Mouse (Mus musculus): ENCODE data around the gene Fam47e. TPM values are rescaled to one million over a fixed set of nuclear protein-coding genes. Genes with fewer than 3 reads are reported as not detected.

The Fam47e gene
- polyA plus RNA-seq, 1 experiment from 2014 or later, result 9.4 TPM

- under 1% methylated on average over 68 of the region's 69 CpGs for WGBS
- peak within 1 kb of the TSS; percentile 95 for H3K4me2 ChIP-seq (replicated peaks)
- 0 out of 2 replicates have a peak within 1 kb of the TSS, but pooled peaks have one; percentile 28 for H3K27ac ChIP-seq (replicated peaks)
Observed at GRCm38 (mm10) chr5:92602691-92603690, 48.1 kb downstream of the Fam47e start, which contains the start of gene Stbd1. Gene Stbd1, plus strand, starts transcription at chr5:92603041.

GRCm38 (mm10) chr5:92604452-92605247 lies 49.8 kb downstream of the Fam47e start:
- whole genome bisulfite sequencing, result 69% methylated on average over 10 of the region's 10 CpGs
- H3K27me3 ChIP-seq, result no peaks in the 10 kb centered on the region
- no peaks in the 10 kb centered on the region for H3K36me3 ChIP-seq
- H3K4me3 ChIP-seq (replicated peaks), result no peak overlapping the region
- no peaks in the 10 kb centered on the region for H3K9me3 ChIP-seq (replicated peaks)
- ATAC-seq (ENCODE audit: insufficient number of reproducible peaks, low FRiP score, low TSS enrichment, low read depth), result no peak
- H3K4me2 ChIP-seq (replicated peaks), result no peak overlapping the region
- H3K27ac ChIP-seq (replicated peaks), result no peak overlapping the region
- no peak overlapping the region for H3K9ac ChIP-seq
- H3K4me1 ChIP-seq, result peaks cover 11% of the 10 kb centered on the region

More at GRCm38 (mm10) chr5:92602691-92603690, 48.1 kb downstream of the Fam47e start, which contains the start of gene Stbd1:
- Histone ChIP-seq H3K4me1 (peaks cover 11% of the 10 kb centered on the region), H3K9me3 (replicated peaks) (no peaks in the 10 kb centered on the region), H3K9ac (peak within 1 kb of the TSS; percentile 58), H3K4me3 (replicated peaks) (peak within 1 kb of the TSS; percentile 74), H3K27me3 (no peaks in the 10 kb centered on the region), H3K36me3 (no peaks in the 10 kb centered on the region)
- peak; percentile 89 for ATAC-seq (ENCODE audit: insufficient number of reproducible peaks, low FRiP score, low TSS enrichment, low read depth)

- WGBS, result 83% methylated on average over 5 of the region's 5 CpGs
- no peak for ATAC-seq (ENCODE audit: insufficient number of reproducible peaks, low FRiP score, low TSS enrichment, low read depth)
- Histone ChIP-seq H3K36me3 (no peaks in the 10 kb centered on the region), H3K9ac (no peak overlapping the region), H3K27me3 (no peaks in the 10 kb centered on the region), H3K4me3 (replicated peaks) (no peak overlapping the region), H3K4me2 (replicated peaks) (no peak overlapping the region), H3K9me3 (replicated peaks) (no peaks in the 10 kb centered on the region), H3K4me1 (peaks cover 8% of the 10 kb centered on the region), H3K27ac (replicated peaks) (no peak overlapping the region)
Observed at GRCm38 (mm10) chr5:92607492-92608229, 52.8 kb downstream of the Fam47e start.

- H3K9ac ChIP-seq, result no peak overlapping the region
- no peak overlapping the region for H3K4me3 ChIP-seq (replicated peaks)
- no peak overlapping the region for H3K27ac ChIP-seq (replicated peaks)
- H3K9me3 ChIP-seq (replicated peaks), result no peaks in the 10 kb centered on the region
- no peaks in the 10 kb centered on the region for H3K4me1 ChIP-seq
- WGBS, result 87% methylated on average over 4 of the region's 4 CpGs
- ATAC-seq (ENCODE audit: insufficient number of reproducible peaks, low FRiP score, low TSS enrichment, low read depth), result no peak
- no peaks in the 10 kb centered on the region for H3K27me3 ChIP-seq
- no peaks in the 10 kb centered on the region for H3K36me3 ChIP-seq
- no peak overlapping the region for H3K4me2 ChIP-seq (replicated peaks)
Observed at GRCm38 (mm10) chr5:92612756-92613155, 57.9 kb downstream of the Fam47e start.

- Histone ChIP-seq H3K4me2 (replicated peaks) (no peak overlapping the region), H3K4me3 (replicated peaks) (no peak overlapping the region), H3K36me3 (no peaks in the 10 kb centered on the region), H3K27ac (replicated peaks) (no peak overlapping the region), H3K4me1 (no peaks in the 10 kb centered on the region), H3K27me3 (no peaks in the 10 kb centered on the region), H3K9ac (no peak overlapping the region), H3K9me3 (replicated peaks) (no peaks in the 10 kb centered on the region)
- 59% methylated on average over 5 of the region's 5 CpGs for WGBS
- ATAC-seq (ENCODE audit: insufficient number of reproducible peaks, low FRiP score, low TSS enrichment, low read depth), result no peak
Observed at GRCm38 (mm10) chr5:92621883-92622282, 67.0 kb downstream of the Fam47e start.

- Histone ChIP-seq H3K27ac (replicated peaks) (no peak overlapping the region), H3K9me3 (replicated peaks) (no peaks in the 10 kb centered on the region), H3K36me3 (no peaks in the 10 kb centered on the region), H3K4me2 (replicated peaks) (no peak overlapping the region), H3K27me3 (no peaks in the 10 kb centered on the region), H3K9ac (no peak overlapping the region), H3K4me3 (replicated peaks) (no peak overlapping the region), H3K4me1 (no peaks in the 10 kb centered on the region)
- 59% methylated on average over 7 of the region's 7 CpGs for WGBS
- ATAC-seq (ENCODE audit: insufficient number of reproducible peaks, low FRiP score, low TSS enrichment, low read depth), result no peak
Observed at GRCm38 (mm10) chr5:92627896-92628295, 73.0 kb downstream of the Fam47e start.

- 67% methylated on average over 4 of the region's 4 CpGs for WGBS
- H3K27ac ChIP-seq (replicated peaks), result no peak overlapping the region
- H3K4me1 ChIP-seq, result no peaks in the 10 kb centered on the region
- no peaks in the 10 kb centered on the region for H3K36me3 ChIP-seq
- no peak overlapping the region for H3K4me2 ChIP-seq (replicated peaks)
- ATAC-seq (ENCODE audit: insufficient number of reproducible peaks, low FRiP score, low TSS enrichment, low read depth), result no peak
- no peak overlapping the region for H3K4me3 ChIP-seq (replicated peaks)
- H3K9me3 ChIP-seq (replicated peaks), result no peaks in the 10 kb centered on the region
- H3K27me3 ChIP-seq, result no peaks in the 10 kb centered on the region
- no peak overlapping the region for H3K9ac ChIP-seq
Observed at GRCm38 (mm10) chr5:92633526-92633925, 78.7 kb downstream of the Fam47e start.

GRCm38 (mm10) chr5:92634916-92635315 lies 80.0 kb downstream of the Fam47e start:
- H3K27ac ChIP-seq (replicated peaks), result no peak overlapping the region
- H3K27me3 ChIP-seq, result no peaks in the 10 kb centered on the region
- H3K9ac ChIP-seq, result no peak overlapping the region
- H3K4me1 ChIP-seq, result no peaks in the 10 kb centered on the region
- H3K4me3 ChIP-seq (replicated peaks), result no peak overlapping the region
- H3K4me2 ChIP-seq (replicated peaks), result no peak overlapping the region
- no peaks in the 10 kb centered on the region for H3K9me3 ChIP-seq (replicated peaks)
- ATAC-seq (ENCODE audit: insufficient number of reproducible peaks, low FRiP score, low TSS enrichment, low read depth), result no peak
- H3K36me3 ChIP-seq, result no peaks in the 10 kb centered on the region
- WGBS, result 72% methylated on average over 3 of the region's 3 CpGs

GRCm38 (mm10) chr5:92635891-92636290 lies 81.0 kb downstream of the Fam47e start:
- no peaks in the 10 kb centered on the region for H3K27me3 ChIP-seq
- 84% methylated on average over 5 of the region's 5 CpGs for WGBS
- H3K9me3 ChIP-seq (replicated peaks), result no peaks in the 10 kb centered on the region
- H3K27ac ChIP-seq (replicated peaks), result no peak overlapping the region
- H3K36me3 ChIP-seq, result no peaks in the 10 kb centered on the region
- no peaks in the 10 kb centered on the region for H3K4me1 ChIP-seq
- H3K4me2 ChIP-seq (replicated peaks), result no peak overlapping the region
- H3K9ac ChIP-seq, result no peak overlapping the region
- H3K4me3 ChIP-seq (replicated peaks), result no peak overlapping the region
- ATAC-seq (ENCODE audit: insufficient number of reproducible peaks, low FRiP score, low TSS enrichment, low read depth), result no peak

- Histone ChIP-seq H3K36me3 (no peaks in the 10 kb centered on the region), H3K27ac (replicated peaks) (no peak overlapping the region), H3K27me3 (no peaks in the 10 kb centered on the region), H3K9ac (no peak overlapping the region), H3K9me3 (replicated peaks) (no peaks in the 10 kb centered on the region), H3K4me1 (no peaks in the 10 kb centered on the region), H3K4me3 (replicated peaks) (no peak overlapping the region), H3K4me2 (replicated peaks) (no peak overlapping the region)
- WGBS, result 80% methylated on average over 3 of the region's 3 CpGs
- ATAC-seq (ENCODE audit: insufficient number of reproducible peaks, low FRiP score, low TSS enrichment, low read depth), result no peak
Observed at GRCm38 (mm10) chr5:92640861-92641260, 86.0 kb downstream of the Fam47e start.
